Comparison of ENCODE assay signal across 9 mouse cellular contexts in the genomic region with DNA sequence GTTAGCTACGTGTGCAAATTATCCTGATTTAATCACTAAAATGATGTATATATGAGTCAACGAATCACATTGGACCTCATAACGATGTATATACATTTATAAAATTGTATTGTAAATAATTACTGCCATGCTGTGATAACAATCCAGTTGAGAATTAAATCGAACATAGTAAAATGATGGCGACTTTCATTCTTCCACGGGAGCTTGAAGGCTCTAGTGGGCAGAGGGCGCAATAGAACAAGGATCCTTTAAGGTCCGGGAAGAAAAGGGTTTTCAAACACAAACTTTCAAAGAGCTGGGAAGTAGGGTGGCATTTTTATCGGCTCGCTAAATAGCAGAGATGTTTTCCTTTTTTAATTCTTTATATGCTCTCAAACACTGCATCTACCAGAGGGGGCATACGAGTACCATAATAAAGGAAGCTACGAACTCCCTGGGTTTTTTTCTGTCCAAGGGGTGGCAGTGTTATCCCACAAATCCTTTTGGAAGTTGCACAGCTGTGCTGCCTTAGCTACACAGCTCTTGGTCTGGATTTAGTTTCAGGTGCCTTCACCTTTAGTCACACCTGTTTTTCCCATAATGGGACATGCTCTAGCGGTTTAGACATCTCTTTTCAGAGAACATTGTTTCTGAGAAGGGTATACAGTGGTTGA.
DNase-seq lines count a peak whose midpoint lies in the region; ATAC-seq and TF ChIP-seq lines count a peak whose summit lies in the region.
"Had no signal": no experiment of that assay in that cellular context is flagged by ENCODE, and none has a peak within 500 bp of the region (broad histone marks: within the 10 kb centered on the region; RNA-seq: fewer than 3 reads in every experiment).

No protein-coding gene starts in this region.

- H3K4me2 ChIP-seq in heart, embryonic 12.5 days, result peak overlapping the region; percentile 63
- H3K4me2 ChIP-seq in kidney, embryonic 15.5 days, result peak overlapping the region; percentile 51
- H3K4me2 ChIP-seq in limb, embryonic 13.5 days (replicated peaks), result peak overlapping the region; percentile 54
- peak overlapping the region; percentile 48; the same call in 1 of the 2 replicates for H3K4me2 ChIP-seq in neural tube, embryonic 12.5 days (replicated peaks)
- H3K4me2 ChIP-seq: liver, embryonic 13.5 days had no signal

- 27% methylated on average over 13 of the region's 13 CpGs for WGBS in heart, embryonic 12.5 days
- 30% methylated on average over 13 of the region's 13 CpGs for WGBS in kidney, embryonic 15.5 days
- 22% methylated on average over 13 of the region's 13 CpGs for WGBS in limb, embryonic 13.5 days
- 38% methylated on average over 13 of the region's 13 CpGs for WGBS in neural tube, embryonic 12.5 days

- peak; percentile 94 for DNase-seq in brain, embryonic 14.5 days (ENCODE audit: low read depth)
- DNase-seq in fibroblast of lung, adult 2 months (ENCODE audit: low read depth), result peak; percentile 82
- DNase-seq in urinary bladder, postnatal 36 days (ENCODE audit: low spot score in 2 of 2), result peak; percentile 37 to 59
- DNase-seq: liver, embryonic 13.5 days had no signal

- no peak overlapping the region for H3K27ac ChIP-seq in ES-Bruce4 (ENCODE audit: insufficient read depth, low read length)
- no peak overlapping the region for H3K27ac ChIP-seq in heart, embryonic 12.5 days (ENCODE audit: poor library complexity, severe bottlenecking)
- no peak overlapping the region for H3K27ac ChIP-seq in kidney, embryonic 15.5 days
- no peak overlapping the region for H3K27ac ChIP-seq in limb, embryonic 13.5 days
- no peak overlapping the region for H3K27ac ChIP-seq in neural tube, embryonic 12.5 days
- H3K27ac ChIP-seq: liver, embryonic 13.5 days had no signal

- no peak overlapping the region for H3K9ac ChIP-seq in ES-Bruce4 (ENCODE audit: low read depth, poor library complexity, severe bottlenecking)
- H3K9ac ChIP-seq in heart, embryonic 12.5 days, result 0 out of 2 replicates have a peak overlapping the region, but pooled peaks have one; percentile 48
- H3K9ac ChIP-seq in kidney, embryonic 15.5 days, result no peak overlapping the region
- no peak overlapping the region for H3K9ac ChIP-seq in limb, embryonic 13.5 days
- no peak overlapping the region for H3K9ac ChIP-seq in neural tube, embryonic 12.5 days
- H3K9ac ChIP-seq: liver, embryonic 13.5 days had no signal

- no peak for TF ChIP-seq EP300 in ES-Bruce4 (IDR thresholded peaks at IDR 0.05; ENCODE audit: insufficient read depth, low read depth, low read length)

- H3K4me1 ChIP-seq in ES-Bruce4 (ENCODE audit: control insufficient read depth, insufficient read depth, low read length), result no peaks in the 10 kb centered on the region
- H3K4me1 ChIP-seq in heart, embryonic 12.5 days (replicated peaks), result no peaks in the 10 kb centered on the region
- no peaks in the 10 kb centered on the region for H3K4me1 ChIP-seq in kidney, embryonic 15.5 days
- peaks cover 12% of the 10 kb centered on the region for H3K4me1 ChIP-seq in limb, embryonic 13.5 days
- H3K4me1 ChIP-seq in neural tube, embryonic 12.5 days, result no peaks in the 10 kb centered on the region
- H3K4me1 ChIP-seq: liver, embryonic 13.5 days had no signal

- H3K4me3 ChIP-seq in ES-Bruce4 (ENCODE audit: low read depth, low read length), result no peak overlapping the region
- H3K4me3 ChIP-seq in heart, embryonic 12.5 days, result peak overlapping the region; percentile 37
- peak overlapping the region; percentile 30 for H3K4me3 ChIP-seq in kidney, embryonic 15.5 days (replicated peaks)
- H3K4me3 ChIP-seq in limb, embryonic 13.5 days, result peak overlapping the region; percentile 36
- no peak overlapping the region for H3K4me3 ChIP-seq in neural tube, embryonic 12.5 days
- H3K4me3 ChIP-seq: liver, embryonic 13.5 days had no signal

- H3K27me3 ChIP-seq in ES-Bruce4 (ENCODE audit: control insufficient read depth, insufficient read depth, low read length, poor library complexity, severe bottlenecking), result no peaks in the 10 kb centered on the region
- H3K27me3 ChIP-seq in heart, embryonic 12.5 days (replicated peaks), result no peaks in the 10 kb centered on the region
- no peaks in the 10 kb centered on the region for H3K27me3 ChIP-seq in kidney, embryonic 15.5 days
- H3K27me3 ChIP-seq in limb, embryonic 13.5 days, result no peaks in the 10 kb centered on the region
- no peaks in the 10 kb centered on the region for H3K27me3 ChIP-seq in neural tube, embryonic 12.5 days (replicated peaks)
- H3K27me3 ChIP-seq: liver, embryonic 13.5 days had no signal

- ATAC-seq in heart, embryonic 12.5 days (ENCODE audit: insufficient number of reproducible peaks, low FRiP score), result peak; percentile 48; the same call in 1 of the 2 replicates
- peak; percentile 96 for ATAC-seq in kidney, embryonic 15.5 days (replicated peaks; ENCODE audit: low FRiP score)
- peak; percentile 90 for ATAC-seq in limb, embryonic 13.5 days (ENCODE audit: low FRiP score, low read depth)
- ATAC-seq in neural tube, embryonic 12.5 days (ENCODE audit: low FRiP score, low read depth), result peak; percentile 92

- H3K36me3 ChIP-seq in ES-Bruce4 (ENCODE audit: control insufficient read depth, insufficient read depth, low read length, poor library complexity, severe bottlenecking), result no peaks in the 10 kb centered on the region
- H3K36me3 ChIP-seq in heart, embryonic 12.5 days, result no peaks in the 10 kb centered on the region
- no peaks in the 10 kb centered on the region for H3K36me3 ChIP-seq in kidney, embryonic 15.5 days
- H3K36me3 ChIP-seq in limb, embryonic 13.5 days, result no peaks in the 10 kb centered on the region
- H3K36me3 ChIP-seq in neural tube, embryonic 12.5 days, result no peaks in the 10 kb centered on the region
- H3K36me3 ChIP-seq: liver, embryonic 13.5 days had no signal

- TF ChIP-seq CTCF in ES-Bruce4 (IDR thresholded peaks at IDR 0.05; ENCODE audit: low read depth, low read length), result peak; percentile 28
- TF ChIP-seq CTCF in brain, embryonic 14.5 days (IDR thresholded peaks at IDR 0.05; ENCODE audit: borderline replicate concordance, extremely low read depth, insufficient read depth, insufficient read length), result peak; percentile 80; the same call in 1 of the 2 replicates

- H3K9me3 ChIP-seq in ES-Bruce4 (replicated peaks; ENCODE audit: control insufficient read depth, insufficient read depth, low read length, poor library complexity, severe bottlenecking), result no peaks in the 10 kb centered on the region
- no peaks in the 10 kb centered on the region for H3K9me3 ChIP-seq in heart, embryonic 12.5 days (replicated peaks)
- no peaks in the 10 kb centered on the region for H3K9me3 ChIP-seq in kidney, embryonic 15.5 days (replicated peaks)
- no peaks in the 10 kb centered on the region; the same call in 1 of the 2 replicates for H3K9me3 ChIP-seq in limb, embryonic 13.5 days
- no peaks in the 10 kb centered on the region for H3K9me3 ChIP-seq in neural tube, embryonic 12.5 days
- H3K9me3 ChIP-seq: liver, embryonic 13.5 days had no signal

- no peak for TF ChIP-seq POLR2A in ES-Bruce4 (IDR thresholded peaks at IDR 0.05; ENCODE audit: insufficient read depth, low read length)
- no peak for TF ChIP-seq POLR2A in brain, embryonic 14.5 days (IDR thresholded peaks at IDR 0.05; ENCODE audit: borderline replicate concordance, extremely low read depth, insufficient read depth, insufficient read length, poor library complexity, severe bottlenecking)

Comparison
In these comparisons a context has a peak if more than half of its experiments do, and no peak if none do; other contexts are left out.
1. H3K4me3 ChIP-seq: peak in heart, embryonic 12.5 days (single experiment), kidney, embryonic 15.5 days (single experiment) and limb, embryonic 13.5 days (single experiment); none in ES-Bruce4 (single experiment) and neural tube, embryonic 12.5 days (single experiment).
2. Peak in every context shown above with its lines, with median percentiles within 50 percentile points of each other: DNase-seq, ATAC-seq and H3K4me2 ChIP-seq.